14 mouse cellular contexts compared by ENCODE assay signal in genomic region chr5:130927794-130928149, GRCm38 (mm10).
DNase-seq lines count a peak whose midpoint lies in the region; ATAC-seq and TF ChIP-seq lines count a peak whose summit lies in the region.
"Had no signal": no experiment of that assay in that cellular context is flagged by ENCODE, and none has a peak within 500 bp of the region (broad histone marks: within the 10 kb centered on the region; RNA-seq: fewer than 3 reads in every experiment).

No protein-coding gene starts in this region.

- intact Hi-C loops in left cerebral cortex, postnatal 4 days (cut with DNase I), result no loop called here
- intact Hi-C loops in left cerebral cortex, adult 2 months (cut with DNase I), result no loop called here

- no peak overlapping the region for H3ac ChIP-seq in C2C12 (ENCODE audit: control insufficient read depth, insufficient read length, low read depth)

- no peaks in the 10 kb centered on the region for H3K27me3 ChIP-seq in C2C12 (ENCODE audit: control insufficient read depth, insufficient read depth, insufficient read length)
- no peaks in the 10 kb centered on the region for H3K27me3 ChIP-seq in heart, embryonic 15.5 days
- no peaks in the 10 kb centered on the region for H3K27me3 ChIP-seq in forebrain, embryonic 11.5 days (ENCODE audit: control insufficient read depth, insufficient read depth, low read length)
- H3K27me3 ChIP-seq: liver, embryonic 12.5 days; Patski had no signal

- TF ChIP-seq CTCF in left cerebral cortex, adult 2 months (IDR thresholded peaks at IDR 0.05), result no peak
- no peak for TF ChIP-seq CTCF in C2C12 (IDR thresholded peaks at IDR 0.05; ENCODE audit: control insufficient read depth, insufficient read depth, insufficient read length)

- no peak overlapping the region for H3K9ac ChIP-seq in heart, embryonic 15.5 days
- no peak overlapping the region for H3K9ac ChIP-seq in forebrain, embryonic 11.5 days (ENCODE audit: low read length)
- H3K9ac ChIP-seq: liver, embryonic 12.5 days had no signal

- H3K79me3 ChIP-seq in C2C12 (ENCODE audit: low read depth), result no peaks in the 10 kb centered on the region

- ATAC-seq in heart, embryonic 15.5 days (replicated peaks; ENCODE audit: insufficient number of reproducible peaks, insufficient read depth, low FRiP score, low read depth), result peak; percentile 60
- ATAC-seq in forebrain, embryonic 11.5 days (replicated peaks; ENCODE audit: low FRiP score), result no peak
- ATAC-seq: liver, embryonic 12.5 days; Patski had no signal

- H3K9me3 ChIP-seq in heart, embryonic 15.5 days (replicated peaks), result no peaks in the 10 kb centered on the region
- H3K9me3 ChIP-seq in forebrain, embryonic 11.5 days (ENCODE audit: control insufficient read depth, low read length), result no peaks in the 10 kb centered on the region; the same call in 1 of the 2 replicates

- WGBS in heart, embryonic 15.5 days, result 44% methylated on average over 8 of the region's 8 CpGs
- 91% methylated on average over 8 of the region's 8 CpGs for WGBS in forebrain, embryonic 11.5 days

- H3K4me1 ChIP-seq in heart, embryonic 15.5 days (replicated peaks), result 0 out of 2 replicates have a peak, but pooled peaks cover 3% of the 10 kb centered on the region
- H3K4me1 ChIP-seq in forebrain, embryonic 11.5 days (replicated peaks; ENCODE audit: control insufficient read depth, insufficient read depth, low read length), result no peaks in the 10 kb centered on the region
- H3K4me1 ChIP-seq: liver, embryonic 12.5 days had no signal

- no peaks in the 10 kb centered on the region for H3K79me2 ChIP-seq in C2C12 (ENCODE audit: control insufficient read depth, insufficient read depth)

- no peaks in the 10 kb centered on the region for H3K36me3 ChIP-seq in C2C12 (ENCODE audit: control insufficient read depth, insufficient read depth)
- no peaks in the 10 kb centered on the region for H3K36me3 ChIP-seq in heart, embryonic 15.5 days
- no peaks in the 10 kb centered on the region for H3K36me3 ChIP-seq in forebrain, embryonic 11.5 days (ENCODE audit: control insufficient read depth, insufficient read depth, low read length)
- H3K36me3 ChIP-seq: liver, embryonic 12.5 days had no signal

- H3K4me3 ChIP-seq in left cerebral cortex, adult 2 months, result no peak overlapping the region
- no peak overlapping the region for H3K4me3 ChIP-seq in C2C12 (ENCODE audit: insufficient read depth, poor library complexity, severe bottlenecking)
- H3K4me3 ChIP-seq in heart, embryonic 15.5 days, result no peak overlapping the region
- H3K4me3 ChIP-seq in forebrain, embryonic 11.5 days (ENCODE audit: low read depth, low read length), result no peak overlapping the region
- H3K4me3 ChIP-seq: liver, embryonic 12.5 days had no signal

- H3K27ac ChIP-seq in left cerebral cortex, adult 2 months, result no peak overlapping the region
- peak overlapping the region; percentile 20; the same call in 1 of the 2 replicates for H3K27ac ChIP-seq in heart, embryonic 15.5 days
- H3K27ac ChIP-seq in forebrain, embryonic 11.5 days (ENCODE audit: low read depth, low read length), result no peak overlapping the region
- H3K27ac ChIP-seq: liver, embryonic 12.5 days had no signal

- DNase-seq in left cerebral cortex, postnatal 4 days, result peak; percentile 2
- no peak for DNase-seq in left cerebral cortex, adult 2 months (ENCODE audit: extremely low spot score in 1 of 2, low spot score in 2 of 2)
- DNase-seq in NIH3T3 (ENCODE audit: low read depth), result peak; percentile 54
- no peak for DNase-seq in B cell, adult 2 months
- no peak for DNase-seq in forebrain, embryonic 11.5 days (ENCODE audit: low spot score)
- no peak for DNase-seq in adrenal gland, postnatal 14 days
- DNase-seq: cerebellum, adult 2 months; kidney, postnatal 25 days; layer of hippocampus, postnatal 36 days; thymus, postnatal 4 days had no signal

- H3K4me2 ChIP-seq in heart, embryonic 15.5 days, result no peak overlapping the region
- H3K4me2 ChIP-seq in forebrain, embryonic 11.5 days (ENCODE audit: low read depth, low read length, severe bottlenecking), result no peak overlapping the region
- H3K4me2 ChIP-seq: liver, embryonic 12.5 days had no signal

TF ChIP-seq in C2C12, 6 proteins besides CTCF, POLR2A, EP300 and RAD21:
- TF ChIP-seq MYOD1 (IDR thresholded peaks at IDR 0.05; ENCODE audit: control insufficient read depth, insufficient read length, low read depth) (peak; percentile 40), CEBPB (IDR thresholded peaks at IDR 0.05; ENCODE audit: low read depth) (no peak)
TF ChIP-seq in C2C12: peak in this region for 1.

Comparison
In these comparisons a context has a peak if more than half of its experiments do, and no peak if none do; other contexts are left out.
1. DNase-seq: peak in left cerebral cortex, postnatal 4 days (single experiment) and NIH3T3 (single experiment); none in left cerebral cortex, adult 2 months (0 of 2), B cell, adult 2 months (0 of 2), forebrain, embryonic 11.5 days (single experiment) and adrenal gland, postnatal 14 days (single experiment).